Mouse (Mus musculus): Measurements from ENCODE around the gene Brd4. TPM values are rescaled to one million over a fixed set of nuclear protein-coding genes. Genes with fewer than 3 reads are reported as not detected.

The Brd4 gene
- polyA plus RNA-seq, 1 experiment = not detected

- Histone ChIP-seq H3K4me1 (ENCODE audit: control insufficient read depth, insufficient read depth, low read length) (no peaks in the 10 kb centered on the region), H3K27ac (ENCODE audit: insufficient read depth, low read depth, low read length) (no peak overlapping the region), H3K4me3 (ENCODE audit: insufficient read depth, low read depth, low read length) (no peak overlapping the region)
- WGBS = 74% methylated on average over 2 of the region's 2 CpGs
- TF ChIP-seq POLR2A (IDR thresholded peaks at IDR 0.05; ENCODE audit: insufficient read depth, low read depth, low read length) (no peak), CTCF (IDR thresholded peaks at IDR 0.05; ENCODE audit: insufficient read depth, low read depth, low read length) (no peak)
These were observed 32.6 kb downstream of the Brd4 start for GRCm38 (mm10) chr17:32251827-32252470.

DNA sequence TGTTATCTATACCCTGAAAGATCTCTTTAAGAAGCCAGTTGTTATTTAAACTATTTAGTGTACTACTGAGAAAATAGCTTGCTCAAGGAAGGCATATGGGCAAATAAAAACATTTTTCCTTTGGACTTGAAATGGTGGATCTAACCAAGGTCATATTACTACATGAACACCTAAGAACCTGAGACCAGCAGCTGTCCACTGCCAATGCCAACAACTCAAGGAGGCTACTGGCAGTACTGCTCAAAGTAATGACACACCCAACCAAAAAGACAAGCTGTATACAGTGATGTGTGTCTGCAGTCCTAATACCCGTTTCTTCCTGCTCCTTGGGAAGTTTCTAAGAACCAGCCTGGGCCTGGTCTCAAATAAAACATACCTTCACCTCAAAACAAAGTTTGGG is 34.5 kb downstream of the Brd4 start:
- no peak overlapping the region for H3K4me3 ChIP-seq (ENCODE audit: insufficient read depth, low read depth, low read length)
- no peak overlapping the region for H3K27ac ChIP-seq (ENCODE audit: insufficient read depth, low read depth, low read length)
- TF ChIP-seq POLR2A (IDR thresholded peaks at IDR 0.05; ENCODE audit: insufficient read depth, low read depth, low read length) = no peak
- no peak for TF ChIP-seq CTCF (IDR thresholded peaks at IDR 0.05; ENCODE audit: insufficient read depth, low read depth, low read length)
- H3K4me1 ChIP-seq (ENCODE audit: control insufficient read depth, insufficient read depth, low read length) = no peaks in the 10 kb centered on the region
- 97% methylated on average over 1 of the region's 1 CpGs for WGBS

DNA sequence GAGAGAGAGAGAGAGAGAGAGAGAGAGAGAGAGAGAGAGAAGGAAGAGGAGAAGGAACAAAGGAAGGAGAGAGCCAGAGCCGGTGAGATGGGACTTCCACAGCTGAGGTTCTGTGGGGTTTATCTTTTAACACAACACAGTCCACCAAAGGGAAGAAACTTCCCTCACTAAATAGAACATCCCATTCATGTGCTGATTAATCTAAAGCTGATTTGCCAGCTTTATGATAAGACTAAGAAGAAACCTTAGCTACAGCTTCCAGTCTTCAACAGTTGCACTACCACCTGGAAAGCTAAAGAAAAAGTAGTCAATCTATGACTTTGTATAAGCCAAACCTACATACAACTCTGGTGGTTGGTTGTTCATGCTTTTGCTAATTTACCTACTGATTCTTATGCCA is 36.3 kb downstream of the Brd4 start:
- H3K4me1 ChIP-seq (ENCODE audit: control insufficient read depth, insufficient read depth, low read length) = no peaks in the 10 kb centered on the region
- no peak overlapping the region for H3K4me3 ChIP-seq (ENCODE audit: insufficient read depth, low read depth, low read length)
- H3K27ac ChIP-seq (ENCODE audit: insufficient read depth, low read depth, low read length) = no peak overlapping the region
- WGBS = 93% methylated on average over 1 of the region's 1 CpGs
- TF ChIP-seq CTCF (IDR thresholded peaks at IDR 0.05; ENCODE audit: insufficient read depth, low read depth, low read length) (no peak), POLR2A (IDR thresholded peaks at IDR 0.05; ENCODE audit: insufficient read depth, low read depth, low read length) (no peak)

- TF ChIP-seq CTCF (IDR thresholded peaks at IDR 0.05; ENCODE audit: insufficient read depth, low read depth, low read length) = no peak
- TF ChIP-seq POLR2A (IDR thresholded peaks at IDR 0.05; ENCODE audit: insufficient read depth, low read depth, low read length) = no peak
- Histone ChIP-seq H3K4me3 (ENCODE audit: insufficient read depth, low read depth, low read length) (no peak overlapping the region), H3K27ac (ENCODE audit: insufficient read depth, low read depth, low read length) (no peak overlapping the region), H3K4me1 (ENCODE audit: control insufficient read depth, insufficient read depth, low read length) (no peaks in the 10 kb centered on the region)
- WGBS = 94% methylated on average over 1 of the region's 1 CpGs
These were observed 36.9 kb downstream of the Brd4 start for GRCm38 (mm10) chr17:32247616-32248015.

DNA sequence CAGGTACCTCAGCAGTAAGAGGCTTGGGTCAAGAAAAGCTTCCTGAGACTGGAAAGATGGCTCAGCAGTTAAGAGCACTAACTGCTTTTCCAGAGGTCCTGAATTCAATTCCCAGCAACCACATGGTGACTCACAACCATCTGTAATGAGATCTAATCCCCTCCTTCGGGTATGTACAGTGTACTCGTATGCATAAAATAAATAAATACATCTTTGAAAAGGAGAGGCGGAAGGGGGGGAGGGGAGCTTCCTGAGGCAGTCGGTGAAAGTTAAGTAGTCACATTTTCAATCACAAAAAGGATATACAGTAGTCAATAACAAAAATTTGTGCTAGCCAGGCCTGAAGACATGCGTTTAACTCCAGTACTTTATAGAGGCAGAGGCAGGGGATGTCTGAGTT is 38.4 kb downstream of the Brd4 start:
- TF ChIP-seq CTCF (IDR thresholded peaks at IDR 0.05; ENCODE audit: insufficient read depth, low read depth, low read length) = no peak
- no peak overlapping the region for H3K4me3 ChIP-seq (ENCODE audit: insufficient read depth, low read depth, low read length)
- H3K4me1 ChIP-seq (ENCODE audit: control insufficient read depth, insufficient read depth, low read length) = no peaks in the 10 kb centered on the region
- H3K27ac ChIP-seq (ENCODE audit: insufficient read depth, low read depth, low read length) = no peak overlapping the region
- WGBS = 45% methylated on average over 5 of the region's 5 CpGs

DNA sequence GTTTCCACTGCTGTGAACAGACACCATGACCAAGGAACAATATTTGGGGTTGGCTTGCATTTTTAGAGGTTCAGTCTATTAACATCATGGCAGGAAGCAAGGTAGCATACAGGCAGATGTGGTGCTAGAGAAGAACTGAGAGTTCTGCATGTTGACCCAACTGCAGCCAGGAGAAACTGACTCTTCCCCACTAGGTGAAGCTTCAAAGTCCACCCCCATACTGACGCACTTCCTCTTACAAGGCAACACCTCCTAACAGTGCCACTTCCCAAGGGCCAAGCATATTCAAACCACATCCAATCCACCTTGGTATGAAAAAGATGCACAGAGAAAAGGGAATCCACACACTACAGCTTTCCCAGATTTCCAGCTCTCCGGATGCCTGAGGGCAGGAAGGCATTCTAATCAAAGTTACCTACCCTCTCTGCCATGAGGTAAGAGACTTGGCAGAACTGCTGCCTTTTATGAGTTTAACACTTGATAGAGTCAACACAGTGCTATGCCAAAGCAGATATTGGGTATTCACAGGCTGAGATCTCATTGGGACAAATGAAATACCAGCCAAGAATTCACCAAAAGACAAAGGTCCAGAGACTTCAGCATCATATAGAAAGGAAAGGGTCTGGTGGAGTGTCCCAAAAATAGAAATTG is 43.5 kb downstream of the Brd4 start:
- peaks cover 2% of the 10 kb centered on the region; the same call in 1 of the 2 replicates for H3K4me1 ChIP-seq (ENCODE audit: control insufficient read depth, insufficient read depth, low read length)
- TF ChIP-seq CTCF (IDR thresholded peaks at IDR 0.05; ENCODE audit: insufficient read depth, low read depth, low read length) = no peak
- no peak for TF ChIP-seq POLR2A (IDR thresholded peaks at IDR 0.05; ENCODE audit: insufficient read depth, low read depth, low read length)
- WGBS = 82% methylated on average over 2 of the region's 2 CpGs
- no peak overlapping the region for H3K27ac ChIP-seq (ENCODE audit: insufficient read depth, low read depth, low read length)
- no peak overlapping the region for H3K4me3 ChIP-seq (ENCODE audit: insufficient read depth, low read depth, low read length)

- 76% methylated on average over 1 of the region's 1 CpGs for WGBS
- no peak overlapping the region for H3K4me3 ChIP-seq (ENCODE audit: insufficient read depth, low read depth, low read length)
- TF ChIP-seq POLR2A (IDR thresholded peaks at IDR 0.05; ENCODE audit: insufficient read depth, low read depth, low read length) = no peak
- TF ChIP-seq CTCF (IDR thresholded peaks at IDR 0.05; ENCODE audit: insufficient read depth, low read depth, low read length) = no peak
- H3K27ac ChIP-seq (ENCODE audit: insufficient read depth, low read depth, low read length) = no peak overlapping the region
- H3K4me1 ChIP-seq (ENCODE audit: control insufficient read depth, insufficient read depth, low read length) = peaks cover 6% of the 10 kb centered on the region
These were observed 45.9 kb downstream of the Brd4 start for GRCm38 (mm10) chr17:32238589-32238988.

- H3K4me3 ChIP-seq (ENCODE audit: insufficient read depth, low read depth, low read length) = no peak overlapping the region
- WGBS = 30% methylated on average over 5 of the region's 5 CpGs
- H3K4me1 ChIP-seq (ENCODE audit: control insufficient read depth, insufficient read depth, low read length) = peaks cover 6% of the 10 kb centered on the region
- no peak for TF ChIP-seq POLR2A (IDR thresholded peaks at IDR 0.05; ENCODE audit: insufficient read depth, low read depth, low read length)
- no peak for TF ChIP-seq CTCF (IDR thresholded peaks at IDR 0.05; ENCODE audit: insufficient read depth, low read depth, low read length)
- H3K27ac ChIP-seq (ENCODE audit: insufficient read depth, low read depth, low read length) = no peak overlapping the region
These were observed 48.9 kb downstream of the Brd4 start for GRCm38 (mm10) chr17:32235534-32236191.

DNA sequence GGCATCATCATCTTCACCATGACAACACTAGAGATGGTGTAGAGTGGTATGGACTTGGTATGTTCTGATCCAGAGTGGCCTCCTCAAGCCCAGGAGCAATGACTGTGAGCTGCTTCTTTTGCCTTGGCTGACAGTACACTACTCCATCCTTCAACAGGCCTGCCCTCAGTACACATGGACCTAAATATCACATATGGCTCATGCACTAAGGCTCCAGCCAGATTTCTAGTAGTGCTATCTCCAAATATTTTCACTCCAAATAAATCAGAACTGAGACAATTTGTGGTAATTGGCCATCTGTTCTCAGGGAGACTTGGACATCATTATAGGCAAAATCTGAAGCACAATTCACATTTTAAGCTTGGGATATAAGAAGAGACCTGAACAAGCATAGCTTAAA is 51.3 kb downstream of the Brd4 start:
- H3K4me3 ChIP-seq (ENCODE audit: insufficient read depth, low read depth, low read length) = no peak overlapping the region
- peaks cover 4% of the 10 kb centered on the region; the same call in 1 of the 2 replicates for H3K4me1 ChIP-seq (ENCODE audit: control insufficient read depth, insufficient read depth, low read length)
- H3K27ac ChIP-seq (ENCODE audit: insufficient read depth, low read depth, low read length) = no peak overlapping the region
- no peak for TF ChIP-seq CTCF (IDR thresholded peaks at IDR 0.05; ENCODE audit: insufficient read depth, low read depth, low read length)
- TF ChIP-seq POLR2A (IDR thresholded peaks at IDR 0.05; ENCODE audit: insufficient read depth, low read depth, low read length) = no peak

All from olfactory bulb, adult 2 months (tissue).